Mouse (Mus musculus): ENCODE data around the gene Cry1. TPM values are rescaled to one million over a fixed set of nuclear protein-coding genes. Genes with fewer than 3 reads are reported as not detected.

Cry1 gene
- polyA plus RNA-seq (2021; fragmentation: Nextera tagmentation): 13.0 and 14.8 TPM in 2 replicates
- long read RNA-seq, experiment 1, transcript Cry1-201 (13 exons, 3,026 nt): major isoform, 23 of 33 reads
- long read RNA-seq, experiment 1, partial matches to known transcripts: 7 of 33 reads
- long read RNA-seq, experiment 1, other reads (novel, unspliced or antisense): 3 of 33 reads
- long read RNA-seq, experiment 2, transcript Cry1-201 (13 exons, 3,026 nt): major isoform, 222 of 238 reads
- long read RNA-seq, experiment 2, partial matches to known transcripts: 3 of 238 reads
- long read RNA-seq, experiment 2, other reads (novel, unspliced or antisense): 13 of 238 reads

DNA sequence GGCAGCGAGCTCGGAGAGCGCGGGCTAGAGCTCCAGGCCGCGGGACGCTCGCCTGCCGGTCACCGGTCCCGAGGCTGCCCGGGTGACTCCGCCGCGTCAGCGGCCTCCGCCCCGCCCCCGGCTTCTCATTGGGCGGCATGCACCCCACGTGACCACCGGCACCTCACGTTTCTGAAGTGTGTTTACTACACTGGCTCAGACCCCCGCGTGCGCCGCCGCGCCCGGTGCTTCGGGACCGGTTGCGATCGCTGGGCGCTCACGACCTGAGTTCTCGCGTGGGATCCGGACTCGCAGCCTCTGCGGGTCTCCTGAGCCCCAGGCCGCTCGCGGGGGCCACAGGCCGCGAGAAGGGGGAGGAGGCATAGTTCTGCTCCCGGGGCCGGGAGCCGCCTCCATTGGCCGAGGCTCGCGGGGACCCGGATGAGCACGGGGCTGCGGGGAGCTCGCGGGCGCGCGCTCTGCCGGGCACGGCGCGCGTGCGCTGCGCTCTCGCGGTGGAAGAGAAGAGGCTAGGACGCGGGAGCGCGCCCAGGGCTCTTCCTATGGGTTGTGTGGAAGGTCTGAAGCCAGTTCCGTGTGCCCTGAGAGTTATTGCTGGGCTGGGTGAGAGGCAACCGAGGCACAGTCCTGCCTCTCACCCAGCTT, at the start of gene Cry1:
Gene Cry1 (minus strand): TSS at position 101 of the 645 bp plus-strand sequence.

GRCm38 (mm10) chr10:85127395-85128287, 57.2 kb downstream of the Cry1 start, which contains the start of gene Mterf2:
Gene Mterf2 (minus strand): TSS chr10:85128027.

GRCm38 (mm10) chr10:85102247-85103084, 82.4 kb downstream of the Cry1 start, which contains the start of the genes Fhl4 and Tmem263:
Gene Fhl4 (minus strand): TSS chr10:85102495.
Gene Tmem263 (plus strand): TSS chr10:85102627.

Other genes with a start within 250 kb of the Cry1 start
- 1.7 TPM in 2 replicates for gene Fhl4, start 82.6 kb downstream of the Cry1 start, polyA plus RNA-seq (2021; fragmentation: Nextera tagmentation)
- gene Tmem263, start 82.4 kb downstream of the Cry1 start, polyA plus RNA-seq (2021; fragmentation: Nextera tagmentation): 34.0 and 56.0 TPM in 2 replicates
- gene Mterf2, start 57.0 kb downstream of the Cry1 start, polyA plus RNA-seq (2021; fragmentation: Nextera tagmentation): 21.1 and 21.6 TPM in 2 replicates
- 4.9 and 5.3 TPM in 2 replicates for gene Btbd11, start 201.8 kb upstream of the Cry1 start, polyA plus RNA-seq (2021; fragmentation: Nextera tagmentation)